Mouse (Mus musculus) olfactory bulb, adult 2 months (tissue): ENCODE measurements at regions not wholly inside any gene's neighbourhood (a gene's known extent, or its start where the extent isn't known, plus 50 kb on each side); places are given as distances from the start of the nearest gene placed in this dataset.

Experiments
- CTCF ChIP-seq: fragments of 200-500 bp; IDR thresholded peaks from 2 replicates; pipeline ENCODE4 v1.5.1; 2012; ENCODE audit warnings: low read depth, mild to moderate bottlenecking, low read length, moderate library complexity; ENCODE audit not compliant: insufficient read depth
- POLR2A ChIP-seq: fragments of 200-500 bp; IDR thresholded peaks from 2 replicates; pipeline ENCODE4 v1.6.1; 2012; ENCODE audit warnings: mild to moderate bottlenecking, low read depth, low read length, moderate library complexity; ENCODE audit not compliant: insufficient read depth

GRCm38 (mm10) chr12:12551818-12552217, 289.9 kb downstream of the Fam49a start:
- TF ChIP-seq POLR2A (no peak), CTCF (no peak)
